Mouse (Mus musculus): ENCODE measurements around the gene Rras. TPM values are rescaled to one million over a fixed set of nuclear protein-coding genes. Genes with fewer than 3 reads are reported as not detected.

Gene Rras
- polyA plus RNA-seq, 1 experiment: 56.8 TPM

GRCm38 (mm10) chr7:44985595-44986191 lies 32.1 kb upstream of the Rras start:
- Histone ChIP-seq H3K4me3 (ENCODE audit: insufficient read depth, poor library complexity, severe bottlenecking) (peak overlapping the region; percentile 97), H3K36me3 (ENCODE audit: control insufficient read depth, insufficient read depth) (peaks cover 30% of the 10 kb centered on the region), H3K79me3 (ENCODE audit: low read depth) (peaks cover 47% of the 10 kb centered on the region), H3K27me3 (ENCODE audit: control insufficient read depth, insufficient read depth, insufficient read length) (no peaks in the 10 kb centered on the region), H3ac (ENCODE audit: control insufficient read depth, insufficient read length, low read depth) (peak overlapping the region; percentile 83), H3K79me2 (ENCODE audit: control insufficient read depth, insufficient read depth) (peaks cover 86% of the 10 kb centered on the region)
- no peak for TF ChIP-seq MYOG (IDR thresholded peaks at IDR 0.05; ENCODE audit: control insufficient read depth, extremely low read depth, insufficient read length)
- no peak for TF ChIP-seq FOSL1 (IDR thresholded peaks at IDR 0.05; ENCODE audit: insufficient read depth, low read length, poor library complexity, severe bottlenecking)
- TF ChIP-seq CEBPB (IDR thresholded peaks at IDR 0.05; ENCODE audit: low read depth): no peak
- peak; percentile 38 for TF ChIP-seq CTCF (IDR thresholded peaks at IDR 0.05; ENCODE audit: control insufficient read depth, insufficient read depth, insufficient read length)
- peak; percentile 0 for TF ChIP-seq USF1 (IDR thresholded peaks at IDR 0.05; ENCODE audit: low read depth)
- no peak for TF ChIP-seq MYOD1 (IDR thresholded peaks at IDR 0.05; ENCODE audit: control insufficient read depth, insufficient read length, low read depth)
- peak; percentile 40 for TF ChIP-seq MAX (IDR thresholded peaks at IDR 0.05)

GRCm38 (mm10) chr7:44986192-44986878 lies 31.4 kb upstream of the Rras start, which contains the start of gene Prmt1:
Prmt1 (minus strand) TSS chr7:44986568.
- Histone ChIP-seq H3K79me3 (ENCODE audit: low read depth) (peaks cover 44% of the 10 kb centered on the region), H3K79me2 (ENCODE audit: control insufficient read depth, insufficient read depth) (peaks cover 80% of the 10 kb centered on the region), H3ac (ENCODE audit: control insufficient read depth, insufficient read length, low read depth) (peak within 1 kb of the TSS; percentile 85), H3K27me3 (ENCODE audit: control insufficient read depth, insufficient read depth, insufficient read length) (no peaks in the 10 kb centered on the region), H3K36me3 (ENCODE audit: control insufficient read depth, insufficient read depth) (peaks cover 29% of the 10 kb centered on the region), H3K4me3 (ENCODE audit: insufficient read depth, poor library complexity, severe bottlenecking) (peak within 1 kb of the TSS; percentile 97)
- no peak for TF ChIP-seq CTCF (IDR thresholded peaks at IDR 0.05; ENCODE audit: control insufficient read depth, insufficient read depth, insufficient read length)
- peak; percentile 4 for TF ChIP-seq MAX (IDR thresholded peaks at IDR 0.05)
- TF ChIP-seq USF1 (IDR thresholded peaks at IDR 0.05; ENCODE audit: low read depth): peak; percentile 2

- H3K27me3 ChIP-seq (ENCODE audit: control insufficient read depth, insufficient read depth, insufficient read length): no peaks in the 10 kb centered on the region
- peaks cover 37% of the 10 kb centered on the region for H3K79me3 ChIP-seq (ENCODE audit: low read depth)
- TF ChIP-seq CTCF (IDR thresholded peaks at IDR 0.05; ENCODE audit: control insufficient read depth, insufficient read depth, insufficient read length) (no peak), MAX (IDR thresholded peaks at IDR 0.05) (peak; percentile 54), MYOG (IDR thresholded peaks at IDR 0.05; ENCODE audit: control insufficient read depth, extremely low read depth, insufficient read length) (no peak), FOSL1 (IDR thresholded peaks at IDR 0.05; ENCODE audit: insufficient read depth, low read length, poor library complexity, severe bottlenecking) (no peak), MYOD1 (IDR thresholded peaks at IDR 0.05; ENCODE audit: control insufficient read depth, insufficient read length, low read depth) (no peak), USF1 (IDR thresholded peaks at IDR 0.05; ENCODE audit: low read depth) (no peak)
- peak overlapping the region; percentile 48 for H3K4me3 ChIP-seq (ENCODE audit: insufficient read depth, poor library complexity, severe bottlenecking)
- peaks cover 21% of the 10 kb centered on the region for H3K36me3 ChIP-seq (ENCODE audit: control insufficient read depth, insufficient read depth)
- peaks cover 72% of the 10 kb centered on the region for H3K79me2 ChIP-seq (ENCODE audit: control insufficient read depth, insufficient read depth)
- H3ac ChIP-seq (ENCODE audit: control insufficient read depth, insufficient read length, low read depth): peak overlapping the region; percentile 85
Observed at GRCm38 (mm10) chr7:44986879-44987718, 30.7 kb upstream of the Rras start.

GRCm38 (mm10) chr7:44996672-44997071 lies 21.1 kb upstream of the Rras start:
- Histone ChIP-seq H3K27me3 (ENCODE audit: control insufficient read depth, insufficient read depth, insufficient read length) (no peaks in the 10 kb centered on the region), H3K79me3 (ENCODE audit: low read depth) (peaks cover 18% of the 10 kb centered on the region), H3K4me3 (ENCODE audit: insufficient read depth, poor library complexity, severe bottlenecking) (peak overlapping the region; percentile 79), H3K36me3 (ENCODE audit: control insufficient read depth, insufficient read depth) (peaks cover 19% of the 10 kb centered on the region), H3ac (ENCODE audit: control insufficient read depth, insufficient read length, low read depth) (peak overlapping the region; percentile 94), H3K79me2 (ENCODE audit: control insufficient read depth, insufficient read depth) (peaks cover 41% of the 10 kb centered on the region)
- TF ChIP-seq MAX (IDR thresholded peaks at IDR 0.05) (no peak), CTCF (IDR thresholded peaks at IDR 0.05; ENCODE audit: control insufficient read depth, insufficient read depth, insufficient read length) (no peak), MYOD1 (IDR thresholded peaks at IDR 0.05; ENCODE audit: control insufficient read depth, insufficient read length, low read depth) (no peak), MYOG (IDR thresholded peaks at IDR 0.05; ENCODE audit: control insufficient read depth, extremely low read depth, insufficient read length) (no peak), FOSL1 (IDR thresholded peaks at IDR 0.05; ENCODE audit: insufficient read depth, low read length, poor library complexity, severe bottlenecking) (no peak), CEBPB (IDR thresholded peaks at IDR 0.05; ENCODE audit: low read depth) (no peak), USF1 (IDR thresholded peaks at IDR 0.05; ENCODE audit: low read depth) (no peak)

- H3K79me3 ChIP-seq (ENCODE audit: low read depth): peaks cover 18% of the 10 kb centered on the region
- peaks cover 46% of the 10 kb centered on the region for H3K79me2 ChIP-seq (ENCODE audit: control insufficient read depth, insufficient read depth)
- TF ChIP-seq MYOD1 (IDR thresholded peaks at IDR 0.05; ENCODE audit: control insufficient read depth, insufficient read length, low read depth) (no peak), CEBPB (IDR thresholded peaks at IDR 0.05; ENCODE audit: low read depth) (no peak), MAX (IDR thresholded peaks at IDR 0.05) (no peak), CTCF (IDR thresholded peaks at IDR 0.05; ENCODE audit: control insufficient read depth, insufficient read depth, insufficient read length) (no peak), USF1 (IDR thresholded peaks at IDR 0.05; ENCODE audit: low read depth) (no peak), FOSL1 (IDR thresholded peaks at IDR 0.05; ENCODE audit: insufficient read depth, low read length, poor library complexity, severe bottlenecking) (no peak), MYOG (IDR thresholded peaks at IDR 0.05; ENCODE audit: control insufficient read depth, extremely low read depth, insufficient read length) (no peak)
- H3K4me3 ChIP-seq (ENCODE audit: insufficient read depth, poor library complexity, severe bottlenecking): peak within 1 kb of the TSS; percentile 79
- peaks cover 26% of the 10 kb centered on the region for H3K36me3 ChIP-seq (ENCODE audit: control insufficient read depth, insufficient read depth)
- H3K27me3 ChIP-seq (ENCODE audit: control insufficient read depth, insufficient read depth, insufficient read length): no peaks in the 10 kb centered on the region
- H3ac ChIP-seq (ENCODE audit: control insufficient read depth, insufficient read length, low read depth): peak within 1 kb of the TSS; percentile 94
Observed at GRCm38 (mm10) chr7:44997231-44997939, 20.4 kb upstream of the Rras start, which contains the start of gene Irf3. Irf3 (plus strand) TSS chr7:44997648.

All from C2C12 (cell line).